Mouse (Mus musculus): ENCODE results near the gene Spag9.

Spag9 gene

GRCm38 (mm10) chr11:94063941-94064340, 68.0 kb downstream of the Spag9 start:
- no peak for DNase-seq

GRCm38 (mm10) chr11:94070455-94070854, 74.6 kb downstream of the Spag9 start:
- no peak for DNase-seq

GRCm38 (mm10) chr11:94073283-94073682, 77.4 kb downstream of the Spag9 start:
- DNase-seq, result peak; percentile 9

DNA sequence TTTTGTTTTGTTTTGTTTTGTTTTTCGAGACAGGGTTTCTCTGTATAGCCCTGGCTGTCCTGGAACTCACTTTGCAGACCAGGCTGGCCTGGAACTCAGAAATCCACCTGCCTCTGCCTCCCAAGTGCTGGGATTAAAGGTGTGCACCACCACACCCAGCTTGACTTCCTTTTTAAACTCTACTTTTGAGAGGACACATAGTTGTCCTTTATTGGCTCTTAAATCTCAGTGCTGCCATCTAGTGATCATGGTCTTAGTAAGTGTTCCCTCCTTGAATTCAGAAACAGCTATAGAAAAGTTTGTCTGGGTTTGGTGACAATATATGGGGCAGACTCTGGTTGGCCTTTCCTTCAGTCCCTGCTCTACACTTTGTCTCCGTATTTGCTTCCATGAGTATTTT, 91.1 kb downstream of the Spag9 start:
- DNase-seq, result peak; percentile 42

DNA sequence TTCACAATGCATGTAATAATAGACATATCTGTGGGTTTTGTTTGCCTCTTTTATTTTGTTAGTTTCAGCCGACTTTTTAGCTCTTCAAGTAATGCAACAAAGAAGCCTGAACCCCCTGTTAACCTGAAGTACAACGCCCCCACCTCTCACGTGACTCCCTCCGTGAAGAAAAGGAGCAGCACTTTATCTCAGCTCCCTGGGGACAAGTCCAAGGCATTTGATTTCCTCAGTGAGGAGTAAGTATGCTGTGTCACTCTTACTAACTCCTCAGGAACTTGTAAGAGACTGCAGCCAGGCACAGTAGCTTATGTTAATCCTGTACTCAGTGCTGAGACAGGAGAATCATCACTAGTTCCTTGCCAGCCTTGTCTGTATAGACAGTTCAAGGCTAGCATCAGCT, 94.6 kb downstream of the Spag9 start:
- DNase-seq, result no peak

- no peak for DNase-seq
These were observed 101.6 kb downstream of the Spag9 start for GRCm38 (mm10) chr11:94097489-94097888.

DNA sequence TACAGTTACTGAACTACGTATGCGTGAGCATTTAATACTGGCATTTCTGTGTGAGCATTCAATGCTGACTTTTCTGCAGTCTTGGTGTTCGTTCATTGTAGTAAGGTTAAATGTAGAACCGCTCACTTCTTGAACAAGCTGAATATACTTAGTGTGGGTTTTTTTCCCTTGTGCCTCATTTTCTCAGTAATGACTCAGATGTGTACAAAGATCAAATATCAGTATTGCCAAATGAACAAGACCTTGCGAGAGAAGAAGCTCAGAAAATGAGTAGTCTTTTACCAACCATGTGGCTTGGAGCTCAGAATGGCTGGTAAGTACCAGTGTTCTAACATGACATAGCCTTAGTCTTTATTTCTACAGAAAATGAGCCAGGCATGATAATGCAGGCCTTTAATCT, 102.9 kb downstream of the Spag9 start:
- no peak for DNase-seq

GRCm38 (mm10) chr11:94113795-94114194, 117.9 kb downstream of the Spag9 start:
- DNase-seq, result no peak

- no peak for DNase-seq
These were observed 119.5 kb downstream of the Spag9 start for GRCm38 (mm10) chr11:94115408-94115807.

GRCm38 (mm10) chr11:94116655-94117054, 120.8 kb downstream of the Spag9 start:
- no peak for DNase-seq

DNA sequence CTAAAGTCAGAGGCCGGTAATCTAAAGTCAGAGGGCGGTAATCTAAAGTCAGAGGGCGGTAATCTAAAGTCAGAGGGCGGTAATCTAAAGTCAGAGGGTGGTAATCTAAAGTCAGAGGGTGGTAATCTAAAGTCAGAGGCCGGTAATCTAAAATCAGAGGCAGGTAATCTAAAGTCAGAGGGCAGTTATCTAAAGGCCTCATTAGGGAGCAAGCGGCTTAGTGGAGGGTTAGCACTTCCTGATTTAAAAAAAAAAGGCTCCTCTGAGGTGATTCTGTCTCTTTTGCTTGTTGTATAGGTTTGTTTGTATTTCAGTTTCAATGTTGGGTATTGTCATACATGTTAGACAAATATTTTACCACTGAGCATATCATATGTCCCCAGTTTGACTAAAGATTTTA, 121.9 kb downstream of the Spag9 start:
- no peak for DNase-seq

GRCm38 (mm10) chr11:94118612-94119011, 122.7 kb downstream of the Spag9 start:
- DNase-seq, result no peak

- no peak for DNase-seq
These were observed 124.8 kb downstream of the Spag9 start for GRCm38 (mm10) chr11:94120690-94121089.

GRCm38 (mm10) chr11:94121501-94121900, 125.6 kb downstream of the Spag9 start:
- no peak for DNase-seq

DNA sequence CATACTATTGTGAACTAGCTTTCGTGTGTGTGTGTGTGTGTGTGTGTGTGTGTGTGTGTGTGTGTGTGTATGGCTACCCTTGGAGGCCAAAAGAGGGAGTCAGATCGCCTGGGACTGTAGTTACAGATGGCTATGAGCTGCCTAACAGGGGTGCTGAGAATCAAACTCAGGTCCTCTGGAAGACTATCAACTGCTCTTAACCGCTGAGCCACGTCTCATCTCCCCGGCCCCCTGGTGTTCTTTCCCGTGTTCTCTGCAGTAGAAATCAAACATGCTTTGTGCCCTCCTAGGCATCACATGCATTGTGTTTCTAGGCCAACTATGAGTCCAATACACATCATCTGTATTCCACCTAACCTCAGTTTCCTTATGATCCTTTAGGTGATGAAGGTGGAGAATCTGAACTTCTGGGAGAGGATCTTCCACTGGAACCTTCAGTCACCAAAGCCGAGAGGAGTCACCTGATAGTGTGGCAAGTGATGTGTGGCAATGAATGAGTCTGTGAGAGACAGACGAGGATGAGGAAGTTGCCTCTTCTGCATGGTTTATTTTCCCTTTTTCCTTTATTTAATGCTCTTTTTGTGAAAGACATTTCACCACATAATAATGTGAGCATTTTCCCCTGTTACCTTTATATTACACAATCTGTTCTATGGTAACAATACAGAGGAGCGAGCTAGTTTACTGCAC, 126.6 kb downstream of the Spag9 start:
- DNase-seq, result no peak

- no peak for DNase-seq
These were observed 130.8 kb downstream of the Spag9 start for GRCm38 (mm10) chr11:94126701-94127100.

DNA sequence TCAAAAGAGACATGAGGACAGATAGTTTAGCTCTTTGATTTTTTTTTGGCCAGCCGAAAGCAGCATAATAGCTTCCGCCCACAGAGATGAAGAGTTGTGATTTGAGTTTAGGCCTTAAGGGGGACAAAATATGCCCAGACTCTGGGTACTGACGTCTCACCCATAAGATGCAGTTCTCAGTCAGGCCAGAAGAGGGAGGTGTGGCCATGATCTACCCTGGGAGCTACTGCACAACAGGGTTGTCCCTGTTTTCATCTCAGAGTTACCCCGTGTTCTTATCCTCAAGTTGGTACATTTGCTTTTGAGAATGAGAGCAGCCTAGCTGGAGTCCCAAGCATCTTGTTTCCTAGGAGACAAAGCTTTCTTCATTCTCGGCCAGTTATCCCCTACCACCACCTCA, 132.1 kb downstream of the Spag9 start:
- peak; percentile 89 for DNase-seq

- no peak for DNase-seq
These were observed 132.6 kb downstream of the Spag9 start for GRCm38 (mm10) chr11:94128506-94128905.

GRCm38 (mm10) chr11:94129261-94130059, 133.6 kb downstream of the Spag9 start:
- DNase-seq, result peak; percentile 65

DNA sequence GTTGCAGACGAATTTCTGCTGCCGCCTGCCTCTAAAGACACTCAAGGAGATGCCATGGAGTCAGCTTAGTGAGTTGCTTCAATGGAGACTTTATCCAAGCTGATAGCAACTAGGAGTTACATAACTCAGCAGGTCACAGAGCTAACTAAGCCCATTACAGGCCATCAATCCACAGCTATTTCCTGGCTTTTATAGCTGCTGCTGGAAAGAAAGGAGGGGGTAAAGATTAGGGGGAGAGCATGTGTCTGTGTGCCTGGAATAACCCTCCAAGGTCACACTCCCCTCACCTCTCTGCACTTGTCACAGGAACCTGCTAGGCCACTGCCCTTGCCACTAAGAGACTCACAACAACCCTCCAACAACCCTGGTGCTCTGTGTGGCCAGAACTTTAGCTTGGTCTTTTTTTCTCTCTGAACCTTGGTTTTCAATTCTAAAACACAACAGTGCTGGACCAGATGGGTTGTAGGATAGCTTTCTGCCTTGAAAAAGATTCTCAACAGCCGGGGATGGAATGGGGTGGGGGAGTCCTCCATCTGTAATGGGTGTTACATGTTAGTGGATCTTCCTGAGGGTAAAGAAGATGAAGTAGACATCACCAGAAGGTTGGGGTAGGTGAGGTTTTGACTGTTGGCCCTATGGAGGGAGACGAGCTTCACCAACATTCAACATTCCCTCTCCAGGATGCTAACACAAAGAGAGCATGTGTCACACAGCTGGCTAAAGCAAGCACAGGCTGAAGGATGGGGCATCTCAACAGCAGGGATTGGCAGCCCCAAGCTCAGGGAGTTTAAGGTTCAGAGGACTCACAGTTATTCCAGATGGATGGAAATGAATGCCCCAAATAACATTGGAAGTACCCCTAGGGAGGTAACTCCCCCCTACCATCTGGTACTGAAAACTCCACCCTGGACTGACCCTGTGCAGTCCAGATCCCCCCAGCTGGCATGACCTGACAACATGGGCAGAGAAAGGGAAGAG, 134.5 kb downstream of the Spag9 start:
- no peak for DNase-seq

DNA sequence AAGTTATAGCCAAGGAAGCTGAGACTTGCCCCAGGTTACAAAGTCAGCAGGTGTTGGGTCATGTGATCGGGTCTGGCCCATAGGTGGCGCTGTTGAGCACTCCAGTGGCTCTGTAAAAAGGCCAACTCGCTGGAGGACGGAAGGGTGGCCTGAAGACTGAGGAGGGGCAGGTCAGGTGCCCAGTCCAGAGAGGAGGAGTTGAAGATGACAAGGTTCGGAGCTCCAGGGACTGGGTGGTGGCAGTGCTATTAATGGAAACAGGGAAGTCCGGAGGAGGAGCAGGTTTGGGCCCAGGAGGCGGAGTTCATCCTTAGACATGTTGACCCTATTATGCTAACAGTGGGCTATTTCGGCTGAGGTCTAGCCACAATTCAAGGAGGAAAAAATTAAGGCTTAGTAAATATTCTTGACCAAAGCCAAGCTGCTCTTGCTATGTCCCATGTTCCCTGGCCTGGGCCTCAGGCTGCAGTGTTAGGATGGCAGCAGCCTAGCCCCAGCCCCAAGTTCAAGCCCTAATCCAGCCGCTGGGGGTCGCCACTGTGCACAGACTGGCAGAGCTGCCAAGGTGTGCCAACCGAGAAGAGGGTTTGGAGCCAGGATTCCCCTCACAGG, 137.6 kb downstream of the Spag9 start:
- DNase-seq, result peak; percentile 95

DNA sequence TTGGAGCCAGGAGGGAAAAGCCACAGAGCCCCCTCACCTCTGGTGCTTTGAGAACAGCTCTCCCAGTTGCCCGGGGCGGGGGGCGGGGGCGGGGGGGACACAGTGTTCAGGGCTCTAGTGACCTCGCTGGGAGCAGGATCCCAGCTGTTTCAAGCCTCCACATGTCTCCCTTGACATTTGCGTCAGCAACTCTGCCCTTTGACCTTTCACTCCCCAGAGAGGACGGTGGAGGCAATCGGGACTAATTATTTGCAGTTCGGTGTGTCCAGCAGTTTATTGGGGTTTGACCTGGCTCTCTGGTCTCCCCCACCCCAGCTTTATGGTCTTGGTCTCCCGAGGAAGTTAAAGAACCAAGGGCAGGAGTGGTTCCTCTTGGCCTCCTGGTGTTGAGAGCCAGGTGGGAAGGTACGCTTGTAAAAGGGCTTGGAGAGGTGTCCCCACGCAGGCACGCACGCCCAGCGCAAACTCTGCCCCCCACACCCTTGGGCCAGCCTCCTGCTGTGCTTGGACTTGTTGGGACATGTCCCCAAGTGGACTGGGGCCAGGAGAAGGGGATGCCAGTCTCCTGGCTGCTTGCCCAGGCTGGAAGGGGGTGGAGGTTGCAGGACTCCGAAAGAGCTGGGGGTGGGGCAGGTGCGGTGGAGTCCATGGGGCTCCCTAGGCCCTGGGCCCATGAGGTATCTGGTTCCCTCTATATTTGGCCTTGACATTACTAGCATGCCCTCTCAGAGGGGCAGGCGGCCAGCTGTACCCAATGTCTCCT, 138.4 kb downstream of the Spag9 start:
- DNase-seq, result peak; percentile 81
